Mouse (Mus musculus) heart, adult 10 weeks (tissue): ENCODE measurements around the gene Gm11756. TPM values are rescaled to one million over a fixed set of nuclear protein-coding genes. Genes with fewer than 3 reads are reported as not detected.

Experiments
- polyA plus RNA-seq: library from polyadenylated mRNA; stranded (reverse); fragments of 350-450 nt; fragmentation: Illumina TruSeq; extraction: RNeasy Lipid Tissue Mini Kit (QIAGEN cat#74804); gene quantifications from one replicate; pipeline ENCODE4 v1.2.3, GENCODE M21; 2014; ENCODE audit warnings: low read depth, low replicate concordance

The Gm11756 gene
- 9.3 TPM for polyA plus RNA-seq

GRCm38 (mm10) chr4:73920660-73921059, at the start of gene Gm11756:
Gene Gm11756 (minus strand): TSS chr4:73920760.

GRCm38 (mm10) chr4:73950375-73950896, 29.9 kb upstream of the Gm11756 start, which contains the start of gene 2310002L09Rik:
Gene 2310002L09Rik (minus strand): TSS chr4:73950846.

GRCm38 (mm10) chr4:73905853-73906252, 14.7 kb downstream of the Gm11756 start, which contains the start of gene Gm13871:
Gene Gm13871 (minus strand): TSS chr4:73905953.

GRCm38 (mm10) chr4:73891012-73891411, 29.5 kb downstream of the Gm11756 start, which contains the start of gene Gm11757:
Gene Gm11757 (minus strand): TSS chr4:73891112.

GRCm38 (mm10) chr4:73876166-73876565, 44.4 kb downstream of the Gm11756 start, which contains the start of gene Gm11758:
Gene Gm11758 (minus strand): TSS chr4:73876266.

Other genes starting within 250 kb of the Gm11756 start
- gene Gm428, start 237.2 kb downstream of the Gm11756 start, polyA plus RNA-seq = not detected
- 0.84 TPM for gene Rasef, start 129.8 kb downstream of the Gm11756 start, polyA plus RNA-seq
- not detected for gene Gm11758, start 44.5 kb downstream of the Gm11756 start, polyA plus RNA-seq
- not detected for gene Gm11757, start 29.6 kb downstream of the Gm11756 start, polyA plus RNA-seq
- gene Gm13871, start 14.8 kb downstream of the Gm11756 start, polyA plus RNA-seq = not detected
- gene 2310002L09Rik, start 30.1 kb upstream of the Gm11756 start, polyA plus RNA-seq = 58.1 TPM
- gene Frmd3, start 92.7 kb upstream of the Gm11756 start, polyA plus RNA-seq = not detected